Mouse (Mus musculus) heart, embryonic 16.5 days (tissue): ENCODE data around the gene Sytl3. TPM values are rescaled to one million over a fixed set of nuclear protein-coding genes. Genes with fewer than 3 reads are reported as not detected.

Experiments used
- ATAC-seq: fragments of 200-750 bp; cut with Nextera tagmentation; replicated peaks from 2 replicates; pipeline ENCODE4 v1.8.0; 2017; ENCODE audit warnings: moderate number of reproducible peaks; ENCODE audit not compliant: insufficient read depth, low FRiP score; ENCODE audit errors: extremely low read depth
- H3K27ac ChIP-seq: fragments of 300-500 bp; sonication (generic); 2 replicates; pipeline ENCODE4 v1.5.1; 2014; ENCODE audit warnings: mild to moderate bottlenecking, low read length, control low read depth, moderate library complexity
- H3K27me3 ChIP-seq: fragments of 300-500 bp; sonication (generic); 2 replicates; pipeline ENCODE4 v1.6.1; 2014; ENCODE audit warnings: low read length, mixed read lengths; ENCODE audit not compliant: control insufficient read depth, insufficient read depth
- H3K36me3 ChIP-seq: fragments of 300-500 bp; sonication (generic); 2 replicates; pipeline ENCODE4 v1.6.1; 2014; ENCODE audit not compliant: control insufficient read depth, insufficient read depth
- H3K4me1 ChIP-seq: fragments of 300-500 bp; sonication (generic); 2 replicates; pipeline ENCODE4 v1.6.1; 2014; ENCODE audit warnings: low read length, mixed read lengths; ENCODE audit not compliant: control insufficient read depth, insufficient read depth
- H3K4me2 ChIP-seq: fragments of 300-500 bp; sonication (generic); 2 replicates; pipeline ENCODE4 v1.6.1; 2014; ENCODE audit warnings: low read depth, mild to moderate bottlenecking, control low read depth, low read length
- H3K4me3 ChIP-seq: fragments of 300-500 bp; sonication (generic); 2 replicates; pipeline ENCODE4 v1.5.1; 2014; ENCODE audit warnings: mild to moderate bottlenecking, control low read depth, low read length
- H3K9ac ChIP-seq: fragments of 300-500 bp; sonication (generic); 2 replicates; pipeline ENCODE4 v1.6.1; 2014; ENCODE audit warnings: low read length, control low read depth
- H3K9me3 ChIP-seq: fragments of 300-500 bp; sonication (generic); replicated peaks from 2 replicates; pipeline ENCODE4 v1.6.1; 2016; ENCODE audit warnings: low read length; ENCODE audit not compliant: control insufficient read depth
- WGBS: fragments of 180-500 bp; shearing (Covaris S2); extraction: QIAGEN DNeasy Blood & Tissue Kit; methylation state at CpG from one replicate; pipeline ENCODE4 v1.1.7; 2014; 5-methylcytosine and 5-hydroxymethylcytosine counted together
- polyA plus RNA-seq: library from polyadenylated mRNA; unstranded; fragments of >200 nt; fragmentation: Nextera tagmentation; extraction: Ambion mirVana; gene quantifications from 2 replicates; pipeline ENCODE4 v1.2.1, GENCODE M21; 2015

Gene Sytl3
- polyA plus RNA-seq, 1 experiment from 2014 or later: 5.2 TPM

DNA sequence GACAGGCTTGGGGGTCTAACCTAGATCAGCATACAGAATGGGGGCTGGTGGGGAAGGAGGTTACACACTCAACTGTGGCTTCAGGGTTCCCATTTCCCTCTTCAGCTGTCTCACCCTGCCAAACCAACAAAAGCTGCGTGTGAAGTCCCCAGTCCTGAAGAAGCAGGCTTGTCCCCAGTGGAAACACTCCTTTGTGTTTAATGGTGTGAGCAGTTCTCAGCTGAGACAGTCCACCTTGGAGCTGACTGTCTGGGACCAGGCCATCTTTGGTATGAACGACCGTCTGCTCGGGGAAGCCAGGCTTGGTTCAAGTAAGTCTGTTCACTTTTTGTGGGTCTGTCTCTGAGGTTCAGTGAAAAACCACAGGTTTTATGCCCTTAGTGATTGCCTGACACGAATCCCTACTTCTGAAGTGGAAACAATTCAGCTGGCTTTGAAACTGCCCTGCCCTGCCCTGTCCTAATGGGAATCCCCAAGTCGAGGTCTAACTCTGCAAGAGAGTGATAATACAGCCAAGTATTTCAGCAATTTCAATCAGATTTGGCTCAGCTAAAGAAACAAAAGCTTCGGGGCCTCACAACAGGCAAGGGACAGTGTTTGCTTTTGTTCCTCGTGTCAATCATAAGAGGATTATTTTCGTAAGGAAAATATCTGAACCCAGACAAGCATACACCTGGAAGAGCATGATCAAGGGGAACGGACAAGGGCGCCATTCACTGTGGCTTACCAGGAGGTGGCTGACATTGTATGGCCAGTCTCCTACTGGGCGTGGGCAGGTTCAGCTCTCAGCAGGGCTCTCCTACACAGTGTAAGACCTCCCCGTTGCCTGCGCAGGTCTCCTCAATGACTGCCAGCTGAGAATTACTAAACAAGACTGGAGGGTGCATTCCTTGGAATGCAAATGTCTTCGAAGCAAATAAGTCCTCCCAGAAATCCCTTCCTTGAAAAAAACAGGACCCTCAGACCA lies 77.7 kb downstream of the Sytl3 start:
- no peak overlapping the region for H3K27ac ChIP-seq
- H3K4me1 ChIP-seq: peaks cover 10% of the 10 kb centered on the region
- H3K36me3 ChIP-seq: peaks cover 31% of the 10 kb centered on the region
- H3K4me3 ChIP-seq: no peak overlapping the region
- WGBS: 49% methylated on average over 15 of the region's 15 CpGs
- ATAC-seq: no peak
- no peak overlapping the region for H3K9ac ChIP-seq
- no peaks in the 10 kb centered on the region for H3K9me3 ChIP-seq
- no peak overlapping the region for H3K4me2 ChIP-seq
- H3K27me3 ChIP-seq: no peaks in the 10 kb centered on the region

DNA sequence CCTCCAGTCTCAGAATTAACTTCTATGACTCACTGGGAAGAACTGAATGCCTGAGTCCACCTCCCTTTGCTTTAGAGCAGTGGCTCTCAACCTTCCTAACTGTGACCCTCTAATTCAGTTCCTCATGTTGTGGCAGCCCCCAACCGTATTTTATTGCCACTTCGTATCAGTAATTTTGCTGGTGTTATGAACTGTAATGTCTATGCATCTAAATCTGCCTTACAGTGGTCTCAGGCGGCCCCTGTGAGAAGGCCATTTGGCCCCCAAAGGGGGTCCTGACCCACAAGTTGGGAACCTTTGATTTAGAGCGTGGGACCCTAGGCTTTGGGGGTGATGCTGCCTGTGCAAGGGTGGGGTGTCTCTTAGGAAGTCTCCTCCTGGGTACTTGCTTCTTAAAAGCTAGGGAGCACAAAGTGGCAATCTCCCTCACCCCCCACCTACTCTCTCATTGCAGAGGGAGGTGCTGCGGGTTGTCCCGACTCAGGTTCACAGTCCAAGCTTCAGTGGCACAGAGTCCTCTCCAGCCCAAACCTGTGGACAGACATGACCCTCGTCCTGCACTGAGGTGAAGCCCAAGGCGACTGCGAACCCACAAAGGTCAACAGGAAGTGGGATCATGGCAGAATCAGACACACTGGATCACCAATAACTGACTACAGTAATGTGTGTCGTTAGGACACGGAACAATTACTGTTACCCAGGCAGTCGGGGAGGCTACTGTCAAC lies 78.5 kb downstream of the Sytl3 start:
- Histone ChIP-seq H3K9me3 (no peaks in the 10 kb centered on the region), H3K36me3 (peaks cover 34% of the 10 kb centered on the region), H3K4me3 (no peak overlapping the region), H3K9ac (no peak overlapping the region), H3K27me3 (no peaks in the 10 kb centered on the region), H3K27ac (no peak overlapping the region), H3K4me2 (no peak overlapping the region), H3K4me1 (peaks cover 18% of the 10 kb centered on the region)
- 85% methylated on average over 12 of the region's 12 CpGs for WGBS
- ATAC-seq: no peak

DNA sequence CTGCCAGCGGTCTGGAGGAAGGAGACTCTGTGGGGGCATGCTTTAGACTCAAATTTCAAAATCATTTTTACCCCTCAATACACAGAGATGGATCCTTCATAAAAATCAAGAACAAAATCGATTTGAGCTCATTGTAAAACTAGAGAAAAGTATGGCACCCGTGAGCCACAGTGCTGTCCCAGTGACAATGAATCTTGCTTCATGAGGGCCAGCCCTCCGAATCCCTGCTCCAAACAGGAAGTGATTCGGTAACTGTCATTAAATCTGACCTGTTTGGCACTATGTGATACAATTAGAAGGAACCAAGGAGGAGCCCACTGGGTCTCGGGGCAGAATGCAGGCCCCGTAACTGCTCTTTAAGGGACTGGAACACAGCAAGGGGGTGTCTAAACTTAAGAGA lies 79.9 kb downstream of the Sytl3 start:
- no peak overlapping the region for H3K4me2 ChIP-seq
- no peaks in the 10 kb centered on the region for H3K27me3 ChIP-seq
- peaks cover 34% of the 10 kb centered on the region for H3K36me3 ChIP-seq
- H3K4me1 ChIP-seq: peaks cover 32% of the 10 kb centered on the region
- H3K27ac ChIP-seq: no peak overlapping the region
- no peak overlapping the region for H3K4me3 ChIP-seq
- H3K9ac ChIP-seq: no peak overlapping the region
- H3K9me3 ChIP-seq: no peaks in the 10 kb centered on the region
- ATAC-seq: no peak
- 85% methylated on average over 7 of the region's 7 CpGs for WGBS

DNA sequence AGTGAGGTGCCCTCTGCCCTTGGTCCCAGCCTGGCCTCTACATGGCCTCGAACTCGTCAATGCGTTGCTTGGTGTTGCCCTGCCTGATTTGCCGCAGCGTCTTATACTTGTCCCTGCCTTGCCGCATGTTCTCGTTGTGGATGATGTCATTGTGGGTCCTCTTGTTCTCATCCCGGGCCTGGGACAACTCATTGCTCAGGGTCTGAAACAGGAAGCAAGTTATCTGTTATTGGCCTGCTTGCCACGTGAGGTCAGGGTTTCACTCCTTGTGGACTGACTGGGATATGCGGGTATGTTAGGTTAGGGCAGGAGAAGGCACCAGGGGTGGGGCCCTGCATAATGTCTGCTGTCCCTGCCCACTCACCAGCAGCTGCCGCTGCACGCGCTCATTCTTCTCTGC lies 80.4 kb downstream of the Sytl3 start:
- peaks cover 34% of the 10 kb centered on the region for H3K36me3 ChIP-seq

DNA sequence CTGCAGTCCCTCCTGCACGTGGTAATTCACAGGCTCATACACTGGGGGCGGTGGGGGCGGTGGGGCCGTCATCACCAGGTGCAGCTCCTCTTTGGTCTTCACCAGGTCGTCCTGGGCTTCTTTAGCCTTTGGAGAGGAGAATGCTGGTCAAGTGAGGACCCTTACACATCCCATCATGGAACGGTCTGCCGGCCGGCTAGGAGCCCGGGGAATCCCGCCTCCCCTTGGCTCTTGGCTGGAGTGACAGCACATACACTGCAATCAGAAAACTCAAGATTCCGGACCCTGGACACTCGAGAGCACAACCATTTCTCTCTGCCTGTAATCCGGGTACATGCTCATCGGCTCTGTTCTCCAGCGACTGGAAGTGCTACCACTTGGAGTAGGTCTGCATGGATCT lies 80.9 kb downstream of the Sytl3 start:
- ATAC-seq: no peak
- Histone ChIP-seq H3K4me1 (peaks cover 34% of the 10 kb centered on the region), H3K4me3 (no peak overlapping the region), H3K36me3 (peaks cover 36% of the 10 kb centered on the region), H3K9me3 (no peaks in the 10 kb centered on the region), H3K27ac (no peak overlapping the region), H3K4me2 (no peak overlapping the region), H3K27me3 (no peaks in the 10 kb centered on the region), H3K9ac (no peak overlapping the region)
- 87% methylated on average over 15 of the region's 15 CpGs for WGBS

More for the DNA sequence above, 80.4 kb downstream of the Sytl3 start:
- no peak overlapping the region for H3K4me3 ChIP-seq
- no peaks in the 10 kb centered on the region for H3K9me3 ChIP-seq
- H3K4me2 ChIP-seq: no peak overlapping the region
- peaks cover 34% of the 10 kb centered on the region for H3K4me1 ChIP-seq
- ATAC-seq: no peak
- H3K9ac ChIP-seq: no peak overlapping the region
- 82% methylated on average over 13 of the region's 13 CpGs for whole genome bisulfite sequencing
- no peaks in the 10 kb centered on the region for H3K27me3 ChIP-seq
- no peak overlapping the region for H3K27ac ChIP-seq

DNA sequence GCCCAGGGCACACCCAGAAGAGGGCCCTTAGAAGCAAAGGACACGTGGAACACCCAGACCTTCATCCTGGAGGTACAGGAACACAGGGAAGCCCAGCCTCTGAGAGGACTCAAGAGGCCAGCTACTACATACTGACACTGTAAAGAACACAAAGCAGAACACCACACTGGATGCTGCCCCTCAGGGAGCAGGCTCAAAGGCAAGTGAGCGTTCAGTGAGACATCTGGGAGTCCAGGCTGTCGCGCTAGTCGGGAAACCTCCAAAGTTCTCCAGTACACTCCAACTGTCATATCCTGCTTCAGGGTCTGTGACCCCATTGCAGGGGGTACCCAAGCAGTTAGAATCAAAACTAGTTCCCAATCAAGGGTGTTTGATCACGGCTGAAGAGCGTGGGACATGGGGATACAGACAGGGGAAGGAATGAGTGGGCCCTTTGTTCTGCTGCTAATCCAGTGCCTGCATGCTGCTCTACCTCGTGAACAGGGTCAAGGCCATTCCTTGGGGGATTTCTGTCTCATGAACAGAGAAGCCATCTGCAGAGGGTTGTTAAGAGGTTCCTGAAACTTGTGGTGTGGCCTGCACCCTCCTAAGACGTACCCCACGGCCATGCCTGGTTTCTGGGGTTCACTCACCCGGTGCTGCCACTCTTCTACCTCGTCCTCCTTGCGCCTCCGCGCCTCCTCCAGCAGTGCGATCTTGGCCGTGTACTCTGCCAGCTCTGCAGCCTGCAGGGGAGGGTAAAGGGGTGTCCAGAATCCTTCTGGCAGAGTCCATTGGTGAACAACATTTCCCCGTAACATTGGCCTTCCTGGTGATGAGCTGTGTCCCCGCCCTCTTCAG lies 81.7 kb downstream of the Sytl3 start:
- peaks cover 44% of the 10 kb centered on the region for H3K36me3 ChIP-seq
- no peaks in the 10 kb centered on the region for H3K27me3 ChIP-seq
- no peak overlapping the region for H3K27ac ChIP-seq
- H3K4me3 ChIP-seq: no peak overlapping the region
- WGBS: 90% methylated on average over 19 of the region's 19 CpGs
- no peak overlapping the region for H3K9ac ChIP-seq
- peaks cover 32% of the 10 kb centered on the region for H3K4me1 ChIP-seq
- ATAC-seq: no peak
- H3K9me3 ChIP-seq: no peaks in the 10 kb centered on the region
- H3K4me2 ChIP-seq: no peak overlapping the region

DNA sequence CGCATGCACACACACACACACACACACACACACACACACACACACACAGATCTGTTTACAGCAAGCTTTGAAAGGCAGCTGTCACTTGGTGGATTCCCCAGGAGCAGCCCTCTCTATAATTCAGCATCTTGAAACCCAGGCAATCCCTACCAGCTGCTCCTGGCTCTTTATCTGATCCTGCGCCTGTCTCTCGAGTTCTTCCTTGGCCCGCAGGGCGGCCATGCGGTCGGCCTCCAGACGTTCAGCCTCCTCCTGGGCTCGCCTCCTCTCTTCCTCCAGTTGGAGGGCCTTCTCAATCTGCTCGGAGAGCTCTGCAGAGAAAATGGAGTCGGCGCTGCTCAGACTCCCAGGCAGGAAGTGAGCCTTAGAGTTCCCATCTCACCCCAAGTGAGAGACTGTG lies 82.4 kb downstream of the Sytl3 start:
- H3K4me1 ChIP-seq: peaks cover 37% of the 10 kb centered on the region
- WGBS: 81% methylated on average over 12 of the region's 12 CpGs
- no peak overlapping the region; the same call in 1 of the 2 replicates for H3K27ac ChIP-seq
- H3K27me3 ChIP-seq: no peaks in the 10 kb centered on the region
- no peak overlapping the region for H3K4me2 ChIP-seq
- no peak for ATAC-seq
- H3K4me3 ChIP-seq: no peak overlapping the region
- H3K36me3 ChIP-seq: peaks cover 51% of the 10 kb centered on the region
- H3K9ac ChIP-seq: no peak overlapping the region
- no peaks in the 10 kb centered on the region for H3K9me3 ChIP-seq

DNA sequence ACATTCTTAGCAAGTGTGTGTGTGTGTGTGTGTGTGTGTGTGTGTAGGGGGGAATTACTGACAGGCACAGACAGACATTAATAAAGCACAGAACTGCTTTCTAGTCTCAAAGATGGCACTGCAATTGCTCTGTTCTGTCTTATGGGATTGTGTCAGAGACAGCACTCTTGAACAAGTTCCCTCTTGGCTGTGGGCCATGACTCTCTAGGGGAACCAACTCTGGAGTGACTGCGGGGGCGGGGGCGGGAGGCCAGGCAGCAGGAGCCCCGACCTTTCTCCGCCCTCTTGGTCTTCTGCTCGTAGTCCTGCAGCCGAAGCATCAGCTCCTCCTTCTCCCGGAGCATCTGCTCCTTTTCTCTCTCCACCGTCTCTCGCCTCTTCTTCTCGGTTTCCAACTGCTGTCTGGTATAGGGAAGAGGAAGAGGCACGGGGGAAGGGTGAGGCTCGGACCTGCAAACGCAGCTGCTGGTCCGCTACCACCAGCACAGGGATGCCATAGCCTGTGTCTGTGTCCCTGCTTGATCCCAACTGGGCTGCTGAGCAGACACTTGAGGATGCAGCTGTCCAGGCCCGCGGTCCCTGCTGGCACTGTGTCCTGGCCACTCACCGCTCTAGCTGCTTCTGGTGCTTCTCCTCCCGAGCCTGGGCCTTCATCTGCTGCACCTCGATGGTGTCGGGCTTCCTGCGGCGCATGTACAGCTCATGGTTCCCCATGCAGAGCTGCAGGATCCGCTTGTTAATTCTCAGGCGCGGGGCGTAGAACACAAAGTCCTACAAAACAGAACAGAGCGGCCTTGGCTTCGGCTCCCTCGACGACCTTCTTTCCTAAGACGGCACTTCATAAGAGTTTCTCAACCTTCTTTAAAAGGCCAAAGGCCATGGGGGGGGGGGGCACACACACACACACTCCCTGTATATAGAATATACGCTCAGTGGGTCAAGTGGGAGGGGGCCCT lies 83.5 kb downstream of the Sytl3 start:
- ATAC-seq: peak; percentile 43; the same call in 1 of the 2 replicates
- peaks cover 59% of the 10 kb centered on the region for H3K36me3 ChIP-seq
- H3K4me1 ChIP-seq: peaks cover 48% of the 10 kb centered on the region

More for the DNA sequence above, 83.5 kb downstream of the Sytl3 start:
- no peak overlapping the region; the same call in 1 of the 2 replicates for H3K4me2 ChIP-seq
- H3K9me3 ChIP-seq: no peaks in the 10 kb centered on the region
- H3K27ac ChIP-seq: peak overlapping the region; percentile 71
- no peaks in the 10 kb centered on the region for H3K27me3 ChIP-seq
- peak overlapping the region; percentile 32; the same call in 1 of the 2 replicates for H3K9ac ChIP-seq
- H3K4me3 ChIP-seq: no peak overlapping the region
- WGBS: 49% methylated on average over 30 of the region's 33 CpGs
